Mouse (Mus musculus) heart, embryonic 11.5 days (tissue): ENCODE measurements around the gene Sh3bgrl2. TPM values are rescaled to one million over a fixed set of nuclear protein-coding genes. Genes with fewer than 3 reads are reported as not detected.
A peak's percentile ranks its signal among the peaks of the same experiment; 100 is the strongest.

Source experiments
- ATAC-seq: fragments of 200-750 bp; cut with Nextera tagmentation; replicated peaks from 2 replicates; pipeline ENCODE4 v1.8.0; 2017; ENCODE audit warnings: moderate library complexity; ENCODE audit not compliant: insufficient number of reproducible peaks, low FRiP score, low TSS enrichment
- H3K27ac ChIP-seq: fragments of 300-500 bp; sonication (generic); 2 replicates; pipeline ENCODE4 v1.5.1; 2014; ENCODE audit warnings: mild to moderate bottlenecking, low read depth, low read length
- H3K27me3 ChIP-seq: fragments of 300-500 bp; sonication (generic); 2 replicates; pipeline ENCODE4 v1.6.1; 2014; ENCODE audit warnings: mild to moderate bottlenecking, low read length, mixed read lengths; ENCODE audit not compliant: control insufficient read depth, insufficient read depth
- H3K36me3 ChIP-seq: fragments of 300-500 bp; sonication (generic); 2 replicates; pipeline ENCODE4 v1.6.1; 2014; ENCODE audit warnings: mild to moderate bottlenecking, low read length, moderate library complexity, mixed read lengths; ENCODE audit not compliant: control insufficient read depth, insufficient read depth
- H3K4me1 ChIP-seq: fragments of 300-500 bp; sonication (generic); 2 replicates; pipeline ENCODE4 v1.6.1; 2014; ENCODE audit warnings: low read length; ENCODE audit not compliant: control insufficient read depth, insufficient read depth
- H3K4me2 ChIP-seq: fragments of 300-500 bp; sonication (generic); 2 replicates; pipeline ENCODE4 v1.6.1; 2014; ENCODE audit warnings: mild to moderate bottlenecking, moderate library complexity
- H3K4me3 ChIP-seq: fragments of 300-500 bp; sonication (generic); 2 replicates; pipeline ENCODE4 v1.5.1; 2014; ENCODE audit warnings: low read depth, low read length
- H3K9ac ChIP-seq: fragments of 300-500 bp; sonication (generic); 2 replicates; pipeline ENCODE4 v1.6.1; 2014; ENCODE audit warnings: mild to moderate bottlenecking, low read depth, low read length, moderate library complexity
- H3K9me3 ChIP-seq: fragments of 300-500 bp; sonication (generic); replicated peaks from 2 replicates; pipeline ENCODE4 v1.6.1; 2016; ENCODE audit warnings: low read length; ENCODE audit not compliant: control insufficient read depth
- WGBS: fragments of 180-500 bp; shearing (Covaris S2); extraction: QIAGEN DNeasy Blood & Tissue Kit; methylation state at CpG from one replicate; pipeline ENCODE4 v1.1.7; 2014; ENCODE audit not compliant: insufficient replicate concordance; 5-methylcytosine and 5-hydroxymethylcytosine counted together
- polyA plus RNA-seq: library from polyadenylated mRNA; unstranded; fragments of >200 nt; fragmentation: Nextera tagmentation; extraction: Ambion mirVana; gene quantifications from 2 replicates; pipeline ENCODE4 v1.2.1, GENCODE M21; 2014

The Sh3bgrl2 gene
- polyA plus RNA-seq, 1 experiment from 2014 or later: 22.4 TPM

- no peak for ATAC-seq
- H3K4me2 ChIP-seq: no peak overlapping the region
- 53% methylated on average over 6 of the region's 6 CpGs for WGBS
- no peaks in the 10 kb centered on the region for H3K27me3 ChIP-seq
- H3K27ac ChIP-seq: no peak overlapping the region
- H3K4me3 ChIP-seq: no peak overlapping the region
- peaks cover 9% of the 10 kb centered on the region for H3K4me1 ChIP-seq
- no peaks in the 10 kb centered on the region for H3K36me3 ChIP-seq
- H3K9ac ChIP-seq: no peak overlapping the region
- no peaks in the 10 kb centered on the region for H3K9me3 ChIP-seq
Measured at GRCm38 (mm10) chr9:83602176-83602770, 54.1 kb downstream of the Sh3bgrl2 start.

DNA sequence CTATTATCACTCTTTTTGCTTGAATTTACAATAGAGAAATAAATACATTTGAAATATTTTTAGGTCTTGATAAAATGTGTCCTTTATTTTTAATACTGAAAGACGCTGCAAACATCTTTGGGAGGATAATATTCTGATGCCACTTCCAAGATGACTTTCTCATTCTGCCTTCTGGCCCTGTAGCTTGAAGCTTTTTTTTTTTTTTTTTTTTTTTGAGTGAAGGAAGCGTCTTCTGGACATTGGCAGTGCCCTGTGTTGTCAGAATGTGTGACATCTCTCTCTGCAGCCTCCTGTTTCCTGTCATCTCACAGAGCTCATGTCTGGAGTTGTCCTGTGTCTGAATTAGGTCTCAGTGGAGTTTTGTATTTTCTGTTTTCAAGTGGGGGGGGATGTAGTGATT lies 55.0 kb downstream of the Sh3bgrl2 start:
- no peak for ATAC-seq
- no peaks in the 10 kb centered on the region for H3K9me3 ChIP-seq
- no peak overlapping the region for H3K9ac ChIP-seq
- H3K4me1 ChIP-seq: peaks cover 9% of the 10 kb centered on the region
- H3K4me2 ChIP-seq: no peak overlapping the region
- no peaks in the 10 kb centered on the region for H3K36me3 ChIP-seq
- H3K4me3 ChIP-seq: no peak overlapping the region
- 55% methylated on average over 2 of the region's 2 CpGs for WGBS
- no peaks in the 10 kb centered on the region for H3K27me3 ChIP-seq
- H3K27ac ChIP-seq: no peak overlapping the region

GRCm38 (mm10) chr9:83605886-83606640 lies 57.9 kb downstream of the Sh3bgrl2 start:
- Histone ChIP-seq H3K9ac (no peak overlapping the region), H3K4me1 (peaks cover 9% of the 10 kb centered on the region), H3K9me3 (no peaks in the 10 kb centered on the region), H3K27ac (no peak overlapping the region), H3K4me3 (no peak overlapping the region), H3K4me2 (no peak overlapping the region), H3K36me3 (no peaks in the 10 kb centered on the region), H3K27me3 (no peaks in the 10 kb centered on the region)
- ATAC-seq: no peak
- WGBS: 59% methylated on average over 8 of the region's 8 CpGs

DNA sequence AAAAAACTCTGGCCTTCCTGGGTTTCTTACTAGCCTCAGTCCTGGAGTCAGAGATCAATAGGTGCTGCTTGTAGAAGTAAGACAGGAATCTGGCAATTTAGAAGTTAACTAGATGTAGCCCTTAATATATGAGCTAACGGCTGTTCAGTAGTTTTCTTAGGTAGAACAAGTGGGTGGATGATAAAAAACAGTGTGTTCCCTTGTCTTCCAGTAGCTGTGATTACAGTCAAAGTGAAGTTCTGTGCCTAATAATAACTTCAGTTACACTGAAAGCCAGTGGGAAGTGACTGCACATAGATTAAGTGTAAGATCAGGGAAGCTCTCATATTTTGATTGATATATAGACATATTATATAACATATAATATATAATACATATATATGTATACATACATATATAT lies 60.0 kb downstream of the Sh3bgrl2 start:
- Histone ChIP-seq H3K27ac (no peak overlapping the region), H3K27me3 (no peaks in the 10 kb centered on the region), H3K9me3 (no peaks in the 10 kb centered on the region), H3K9ac (no peak overlapping the region), H3K4me3 (no peak overlapping the region), H3K4me2 (no peak overlapping the region), H3K4me1 (peaks cover 4% of the 10 kb centered on the region; the same call in 1 of the 2 replicates), H3K36me3 (no peaks in the 10 kb centered on the region)
- WGBS: 40% methylated on average over 1 of the region's 1 CpGs
- ATAC-seq: no peak

- ATAC-seq: no peak
- no peak overlapping the region for H3K27ac ChIP-seq
- no peaks in the 10 kb centered on the region for H3K27me3 ChIP-seq
- H3K4me2 ChIP-seq: no peak overlapping the region
- no peak overlapping the region for H3K4me3 ChIP-seq
- H3K9me3 ChIP-seq: no peaks in the 10 kb centered on the region
- H3K4me1 ChIP-seq: peaks cover 8% of the 10 kb centered on the region; the same call in 1 of the 2 replicates
- no peak overlapping the region for H3K9ac ChIP-seq
- 38% methylated on average over 9 of the region's 9 CpGs for WGBS
- H3K36me3 ChIP-seq: no peaks in the 10 kb centered on the region
Measured at GRCm38 (mm10) chr9:83609422-83610297, 61.5 kb downstream of the Sh3bgrl2 start.

DNA sequence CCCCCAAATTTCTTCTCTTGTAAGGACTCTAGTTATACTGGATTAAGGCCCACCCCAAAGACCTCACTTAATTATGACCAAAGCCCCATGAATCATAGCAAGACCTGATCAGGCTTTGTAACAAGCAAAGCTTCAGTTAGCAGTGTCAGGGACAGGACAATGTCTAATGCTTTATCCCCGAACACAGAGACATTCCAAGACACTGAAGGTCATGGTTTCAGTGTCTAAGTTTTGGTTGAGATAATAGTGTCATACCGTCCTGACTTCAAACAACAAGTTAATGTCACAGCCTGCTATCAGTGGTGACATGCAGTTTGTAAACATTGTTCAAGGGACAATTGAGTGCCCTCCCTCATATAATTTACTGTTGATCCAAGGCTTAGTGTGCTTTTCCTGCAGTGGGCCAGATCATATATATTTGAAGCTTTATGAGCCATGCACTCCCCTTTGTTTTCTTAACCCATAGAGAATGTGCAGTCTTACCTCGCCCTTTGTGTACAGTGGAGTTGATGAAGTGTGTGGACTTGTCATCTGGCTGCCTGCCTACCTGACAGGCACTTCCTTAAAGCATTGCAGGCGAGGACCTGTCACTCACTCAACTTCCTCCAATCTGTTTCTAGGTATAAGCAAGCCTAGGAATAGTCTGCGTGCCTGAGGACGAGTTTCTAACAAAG lies 67.9 kb downstream of the Sh3bgrl2 start:
- peak overlapping the region; percentile 5; the same call in 1 of the 2 replicates for H3K27ac ChIP-seq

GRCm38 (mm10) chr9:83616586-83617081 lies 68.5 kb downstream of the Sh3bgrl2 start:
- Histone ChIP-seq H3K4me1 (peaks cover 17% of the 10 kb centered on the region), H3K9me3 (no peaks in the 10 kb centered on the region), H3K27me3 (no peaks in the 10 kb centered on the region), H3K27ac (peak overlapping the region; percentile 5; the same call in 1 of the 2 replicates), H3K36me3 (no peaks in the 10 kb centered on the region), H3K4me2 (peak overlapping the region; percentile 36), H3K9ac (no peak overlapping the region; the same call in 1 of the 2 replicates), H3K4me3 (no peak overlapping the region)
- ATAC-seq: no peak
- 15% methylated on average over 7 of the region's 7 CpGs for WGBS

More for the DNA sequence above, 67.9 kb downstream of the Sh3bgrl2 start:
- no peak overlapping the region for H3K4me3 ChIP-seq
- H3K27me3 ChIP-seq: no peaks in the 10 kb centered on the region
- H3K36me3 ChIP-seq: no peaks in the 10 kb centered on the region
- WGBS: 25% methylated on average over 6 of the region's 6 CpGs
- peaks cover 17% of the 10 kb centered on the region for H3K4me1 ChIP-seq
- no peak; the same call in 1 of the 2 replicates for ATAC-seq
- no peak overlapping the region; the same call in 1 of the 2 replicates for H3K9ac ChIP-seq
- peak overlapping the region; percentile 36 for H3K4me2 ChIP-seq
- H3K9me3 ChIP-seq: no peaks in the 10 kb centered on the region

- Histone ChIP-seq H3K36me3 (no peaks in the 10 kb centered on the region), H3K27me3 (no peaks in the 10 kb centered on the region), H3K27ac (no peak overlapping the region), H3K9ac (no peak overlapping the region), H3K4me1 (no peaks in the 10 kb centered on the region), H3K4me2 (no peak overlapping the region), H3K9me3 (no peaks in the 10 kb centered on the region), H3K4me3 (no peak overlapping the region)
- no peak for ATAC-seq
- WGBS: 70% methylated on average over 6 of the region's 6 CpGs
Measured at GRCm38 (mm10) chr9:83623455-83623854, 75.3 kb downstream of the Sh3bgrl2 start.
